Mouse (Mus musculus) kidney, postnatal 4 days (tissue): ENCODE measurements around the gene Rbms2.
A peak's percentile ranks its signal among the peaks of the same experiment; 100 is the strongest.
"Not testable (repeated sequence)": the region's sequence is repeated elsewhere in the genome, so short reads cannot be mapped to it uniquely, and the experiment has no call there.

Experiments used
- DNase-seq, 2 experiments: peaks; one replicate each; pipeline ENCODE4 v3.0.0; 2021; ENCODE audit warnings: mixed read lengths in 2 of 2

Gene Rbms2

DNA sequence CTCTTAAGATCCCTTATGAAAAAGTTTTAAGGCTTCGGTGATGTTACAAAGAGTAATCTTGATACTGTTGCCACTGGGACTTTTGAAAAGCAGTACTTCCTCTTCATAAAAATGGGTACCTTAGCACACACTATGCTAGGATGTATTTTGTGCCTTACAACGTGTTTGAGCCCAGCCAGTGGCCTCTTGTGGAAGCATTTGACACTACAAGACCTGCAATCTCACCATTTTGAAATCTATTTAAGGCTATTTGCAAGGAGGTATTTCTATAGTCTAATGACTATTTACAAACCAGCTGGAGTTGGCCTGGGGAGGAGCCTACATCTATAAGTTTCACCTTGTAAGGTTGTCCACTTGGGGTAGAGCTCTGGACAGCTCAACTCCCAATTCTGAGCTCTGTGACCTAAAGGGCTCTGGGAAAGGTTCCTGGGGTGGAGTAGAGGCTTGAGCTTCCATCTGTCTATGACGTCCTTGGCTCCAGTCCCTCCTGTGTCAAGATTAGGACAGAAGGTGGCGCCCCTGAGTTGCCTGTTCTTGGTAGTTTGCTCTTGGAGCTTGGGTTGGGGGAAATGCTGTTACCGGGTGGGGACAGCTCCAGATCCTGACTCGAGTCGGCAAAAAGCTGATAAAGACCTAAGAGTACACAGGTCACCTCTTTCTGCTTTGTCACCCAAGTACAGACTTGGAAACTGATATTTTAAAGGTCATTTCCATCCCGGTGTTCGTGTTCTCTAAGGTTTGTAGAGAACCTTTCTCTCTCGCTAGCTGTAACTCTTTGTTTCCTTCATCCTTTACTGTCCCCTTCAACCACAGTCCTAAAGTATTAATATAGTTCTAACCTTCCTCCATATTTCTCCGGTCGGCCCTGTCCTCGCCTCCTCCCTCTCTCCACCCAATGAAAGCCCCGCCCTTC is 89.2 kb downstream of the Rbms2 start:
- DNase-seq, result peak; percentile 91 to 94

DNA sequence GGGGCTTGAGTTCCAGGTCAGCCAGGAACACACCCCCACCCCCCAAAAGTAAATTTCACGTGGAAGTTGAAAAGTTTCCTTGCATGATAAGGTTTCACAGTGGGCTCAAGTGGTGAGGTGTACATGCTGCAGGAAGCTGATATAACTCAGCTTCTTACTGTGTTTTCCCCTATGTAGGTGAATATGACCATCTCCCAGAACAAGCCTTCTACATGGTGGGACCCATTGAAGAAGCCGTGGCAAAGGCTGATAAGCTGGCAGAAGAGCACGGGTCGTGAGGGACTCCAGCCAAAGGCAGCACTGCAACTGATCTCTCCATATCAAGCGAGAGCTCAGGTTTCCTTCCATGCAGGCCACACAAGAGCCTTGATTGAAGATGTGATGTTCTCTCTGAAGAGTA is 90.3 kb downstream of the Rbms2 start:
- DNase-seq, result no peak

GRCm38 (mm10) chr10:128088181-128088580 is 91.9 kb downstream of the Rbms2 start:
- no peak for DNase-seq

DNA sequence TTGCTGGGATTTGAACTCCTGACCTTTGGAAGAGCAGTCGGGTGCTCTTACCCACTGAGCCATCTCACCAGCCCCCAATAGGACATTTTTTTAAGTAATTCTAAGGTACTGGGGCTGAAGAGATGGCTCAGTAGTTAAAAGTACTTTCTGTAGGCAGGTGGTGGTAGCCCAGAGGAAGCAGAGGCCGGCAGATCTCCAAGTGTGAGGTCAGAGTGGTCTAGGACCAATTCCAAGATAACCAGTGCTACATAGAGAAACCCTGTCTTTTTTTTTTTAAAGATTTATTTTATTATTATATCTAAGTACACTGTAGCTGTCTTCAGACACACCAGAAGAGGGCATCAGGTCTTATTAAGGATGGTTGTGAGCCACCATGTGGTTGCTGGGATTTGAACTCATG is 92.9 kb downstream of the Rbms2 start:
- DNase-seq, result not testable (repeated sequence)

DNA sequence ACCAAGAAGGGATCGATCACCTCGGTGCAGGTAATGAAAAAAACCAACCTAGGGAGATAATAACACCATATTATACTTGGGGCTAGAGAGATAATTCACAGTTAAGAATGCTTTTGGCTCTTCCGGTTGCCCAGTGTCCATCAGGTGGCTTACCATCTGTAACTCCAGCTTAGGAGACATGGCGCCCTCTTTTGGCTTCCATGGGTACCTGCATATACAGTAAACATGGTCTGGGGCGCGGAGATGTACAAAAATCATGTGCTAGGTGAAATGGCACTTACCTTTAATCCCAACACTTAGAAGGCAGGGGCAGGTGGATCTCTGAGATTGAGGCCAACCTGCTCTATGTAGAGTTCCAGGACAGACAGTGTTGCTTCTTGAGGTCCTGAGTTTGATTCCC is 93.7 kb downstream of the Rbms2 start:
- peak; percentile 41 to 61 for DNase-seq

DNA sequence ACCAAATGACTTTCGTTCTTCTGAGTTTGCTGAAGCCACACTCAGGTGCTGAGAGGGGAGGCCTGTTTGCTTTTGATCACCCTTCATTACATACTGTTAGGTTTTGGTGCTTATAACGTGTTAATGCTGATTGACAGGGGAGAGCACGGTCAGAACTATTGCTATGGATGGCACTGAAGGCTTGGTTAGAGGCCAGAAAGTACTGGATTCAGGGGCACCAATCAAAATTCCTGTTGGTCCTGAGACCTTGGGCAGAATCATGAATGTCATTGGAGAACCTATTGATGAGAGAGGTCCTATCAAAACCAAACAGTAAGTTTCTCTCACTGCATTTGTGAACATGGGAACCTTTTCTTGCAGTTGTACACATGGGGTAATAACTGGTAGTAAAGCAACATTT is 95.9 kb downstream of the Rbms2 start:
- no peak for DNase-seq

GRCm38 (mm10) chr10:128083688-128084087 is 96.4 kb downstream of the Rbms2 start:
- DNase-seq, result no peak

GRCm38 (mm10) chr10:128082880-128083421 is 97.1 kb downstream of the Rbms2 start, which contains the start of gene Atp5b:
Atp5b (plus strand) TSS chr10:128083273.
- peak; percentile 97 to 98 for DNase-seq

DNA sequence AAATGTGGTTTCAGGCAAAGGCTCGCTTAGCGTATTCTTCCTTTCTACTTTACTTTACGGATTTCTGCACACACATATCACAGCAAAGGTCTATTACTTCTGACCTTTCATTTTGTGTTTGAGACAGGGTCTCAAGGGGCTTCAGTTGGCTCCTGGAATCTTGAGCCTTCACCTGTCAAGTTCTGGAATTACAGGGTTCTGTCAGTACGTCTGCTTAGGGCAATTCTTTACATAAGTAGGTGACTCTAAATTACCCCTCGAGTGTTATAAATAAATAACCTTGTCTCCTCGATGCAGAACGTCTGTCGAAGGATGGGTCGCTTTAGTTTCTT is 97.7 kb downstream of the Rbms2 start:
- no peak for DNase-seq

- no peak for DNase-seq
Measured at GRCm38 (mm10) chr10:128081807-128082476, 98.2 kb downstream of the Rbms2 start.
